Mouse (Mus musculus) bone marrow, adult 2 months (tissue): ENCODE measurements around the gene Pcsk4.

ENCODE experiments used
- CTCF ChIP-seq: fragments of 200-500 bp; IDR thresholded peaks from 2 replicates; pipeline ENCODE4 v1.5.1; 2011; ENCODE audit warnings: low read length, control low read depth; ENCODE audit not compliant: control insufficient read depth, insufficient read depth
- POLR2A ChIP-seq: fragments of 200-500 bp; IDR thresholded peaks from 2 replicates; pipeline ENCODE4 v1.6.1; 2011; ENCODE audit warnings: low read depth, mild to moderate bottlenecking, control low read depth, low read length, borderline replicate concordance; ENCODE audit not compliant: control insufficient read depth

- TF ChIP-seq POLR2A: no peak
- no peak for TF ChIP-seq CTCF
Observed at GRCm38 (mm10) chr10:80329273-80330081, at the start of gene Pcsk4, which contains the start of gene Reep6.
